Mouse (Mus musculus) frontal cortex, postnatal 10 days (tissue): Measurements from ENCODE around the gene Vnn3.

Source experiments
- DNase-seq, 2 experiments: peaks; one replicate each; pipeline ENCODE4 v3.0.0; 2022; ENCODE audit warnings: low spot score in 2 of 2, mixed read lengths in 1 of 2

Gene Vnn3

DNA sequence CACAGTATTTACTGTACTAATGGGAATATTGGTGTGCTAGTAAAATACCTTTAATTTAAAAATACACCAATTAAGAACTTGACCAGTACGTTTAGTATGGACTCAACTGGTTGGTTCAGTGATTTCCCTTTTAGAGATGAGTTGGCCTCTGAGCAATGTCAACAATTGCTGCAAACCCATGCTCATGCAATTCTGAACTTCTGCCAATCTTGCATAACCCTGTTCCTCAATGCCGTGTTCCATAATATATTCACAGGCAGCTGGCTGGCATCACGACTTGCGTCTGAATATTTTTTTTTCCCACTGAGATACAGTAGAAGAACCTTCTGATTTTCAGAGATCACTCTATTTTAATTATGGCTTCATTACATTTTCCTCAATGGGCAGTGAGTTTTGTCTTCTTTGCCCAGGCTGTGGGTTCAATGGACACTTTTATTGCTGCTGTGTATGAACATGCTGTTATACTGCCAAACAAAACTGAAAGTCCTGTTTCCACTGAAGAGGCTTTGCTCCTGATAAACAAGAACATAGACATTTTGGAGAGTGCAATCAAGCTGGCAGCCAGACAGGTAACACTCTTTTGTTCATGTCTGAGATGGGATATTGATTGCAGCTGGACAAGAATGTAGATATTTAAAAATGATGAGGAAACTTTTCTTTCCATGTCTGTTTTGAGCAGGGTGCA lies at the start of gene Vnn3:
Gene Vnn3, plus strand, starts transcription at position 235 of the 685 bp plus-strand sequence.
- no peak for DNase-seq

DNA sequence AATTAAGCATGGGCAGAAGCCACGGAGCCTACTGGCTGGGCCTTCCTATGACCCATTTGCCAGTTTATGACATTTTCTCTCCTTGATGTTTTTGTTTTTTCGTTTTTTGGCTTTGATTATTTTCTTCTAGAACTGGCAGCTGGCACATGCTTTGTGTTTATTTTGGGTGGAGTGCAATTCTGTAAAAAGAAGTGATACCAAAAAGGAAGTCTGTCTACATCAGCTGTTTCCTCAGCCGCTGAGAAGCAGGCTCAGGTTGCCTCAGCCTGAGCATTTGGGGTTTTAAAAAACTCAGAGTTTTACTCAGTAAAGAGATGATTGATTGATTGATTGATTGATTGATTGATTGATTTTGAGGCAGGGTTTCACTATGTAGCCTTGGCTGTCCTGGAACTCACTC lies 48.4 kb upstream of the Vnn3 start:
- no peak for DNase-seq

DNA sequence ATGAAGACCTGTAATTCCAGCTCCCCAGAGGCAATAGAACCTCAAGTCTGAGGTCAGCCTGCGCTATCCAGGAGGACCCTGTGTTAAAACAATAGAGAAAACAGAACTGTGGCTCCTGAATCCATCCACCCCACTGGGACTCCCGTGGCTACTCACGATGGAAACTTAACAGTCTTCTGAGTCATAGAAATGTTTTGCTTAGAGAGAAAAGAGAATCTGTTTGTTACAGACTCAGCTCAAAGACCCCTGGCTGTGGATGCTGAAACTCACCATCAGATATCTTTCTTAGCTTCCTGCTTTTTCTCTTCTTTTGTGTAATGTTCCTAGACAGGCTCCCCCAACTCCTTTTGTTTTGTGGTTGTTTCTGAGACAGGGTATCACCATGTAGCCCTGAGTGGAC lies 46.6 kb upstream of the Vnn3 start:
- no peak for DNase-seq

DNA sequence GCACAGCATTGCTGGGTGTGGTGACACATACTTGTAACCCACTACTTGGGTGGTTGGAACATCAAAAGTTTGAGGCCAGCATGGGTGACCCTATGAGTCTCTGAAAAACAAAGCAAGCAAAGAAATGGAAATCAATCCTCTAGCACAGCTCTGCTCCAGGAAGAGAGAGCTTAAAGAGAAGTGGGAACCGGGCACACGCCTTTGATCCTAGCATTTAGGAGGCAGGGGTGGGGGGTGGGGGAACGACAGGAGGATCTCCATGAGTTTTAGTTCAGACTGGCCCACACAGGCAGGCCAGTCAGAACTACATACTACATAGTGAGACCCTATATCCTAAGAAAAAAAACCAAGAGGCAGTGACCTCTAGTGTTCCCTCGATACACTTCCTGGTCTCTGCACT lies 45.1 kb upstream of the Vnn3 start:
- no peak for DNase-seq

DNA sequence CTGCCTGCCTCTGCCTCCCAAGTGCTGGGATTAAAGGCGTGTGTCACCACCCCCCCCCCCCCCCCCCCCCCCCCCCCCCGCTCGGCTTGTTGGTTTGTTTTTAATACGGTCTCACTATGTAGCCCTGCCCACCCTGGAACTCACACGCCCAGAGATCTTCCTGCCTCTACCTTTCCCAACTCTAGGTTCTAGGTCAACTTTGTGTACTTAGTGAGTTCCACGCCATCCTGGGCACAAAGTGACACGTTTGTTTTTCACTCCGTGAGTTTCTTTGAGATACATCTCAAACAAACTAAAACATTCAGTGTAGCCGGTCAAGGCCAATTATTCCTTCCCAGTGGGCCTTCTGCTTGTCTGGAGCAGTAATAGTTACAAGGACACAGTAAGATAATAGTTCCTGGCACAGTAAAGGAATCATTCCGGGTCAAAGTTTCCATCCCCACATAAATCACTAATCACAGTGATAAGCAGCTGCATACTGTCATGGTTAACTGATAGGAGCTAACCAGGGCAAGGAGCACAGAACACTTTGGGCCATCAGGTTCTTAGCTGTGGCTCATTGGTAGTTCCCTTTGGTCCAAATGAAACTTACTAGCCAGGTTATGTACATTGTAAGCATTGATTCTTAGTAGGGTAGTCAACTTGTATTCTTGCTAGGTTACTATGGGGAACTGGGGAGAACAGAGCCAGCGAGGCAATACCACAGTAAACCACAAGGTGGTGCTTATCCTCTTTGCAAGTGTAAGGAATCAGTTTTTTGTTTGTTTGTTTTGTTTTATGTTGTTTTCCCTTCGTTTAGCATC lies 39.4 kb upstream of the Vnn3 start:
- peak in 1 of 2 experiments; percentile 53 for DNase-seq

DNA sequence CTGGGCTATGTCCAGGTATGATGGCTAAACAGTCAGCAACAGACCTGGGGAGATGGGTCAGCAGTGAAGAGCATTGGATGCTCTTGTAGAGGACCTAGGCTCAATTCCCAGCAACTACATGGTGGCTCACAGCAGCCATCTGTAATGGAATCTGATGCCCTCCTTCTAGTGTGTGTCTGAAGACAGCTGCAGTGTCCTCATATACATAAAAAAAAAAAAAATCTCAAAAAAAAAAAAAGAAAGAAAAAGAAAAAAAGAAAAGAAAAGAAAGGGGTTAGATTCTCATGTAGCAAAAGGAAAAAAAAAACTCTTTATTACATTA lies 38.9 kb upstream of the Vnn3 start:
- DNase-seq, result no peak

DNA sequence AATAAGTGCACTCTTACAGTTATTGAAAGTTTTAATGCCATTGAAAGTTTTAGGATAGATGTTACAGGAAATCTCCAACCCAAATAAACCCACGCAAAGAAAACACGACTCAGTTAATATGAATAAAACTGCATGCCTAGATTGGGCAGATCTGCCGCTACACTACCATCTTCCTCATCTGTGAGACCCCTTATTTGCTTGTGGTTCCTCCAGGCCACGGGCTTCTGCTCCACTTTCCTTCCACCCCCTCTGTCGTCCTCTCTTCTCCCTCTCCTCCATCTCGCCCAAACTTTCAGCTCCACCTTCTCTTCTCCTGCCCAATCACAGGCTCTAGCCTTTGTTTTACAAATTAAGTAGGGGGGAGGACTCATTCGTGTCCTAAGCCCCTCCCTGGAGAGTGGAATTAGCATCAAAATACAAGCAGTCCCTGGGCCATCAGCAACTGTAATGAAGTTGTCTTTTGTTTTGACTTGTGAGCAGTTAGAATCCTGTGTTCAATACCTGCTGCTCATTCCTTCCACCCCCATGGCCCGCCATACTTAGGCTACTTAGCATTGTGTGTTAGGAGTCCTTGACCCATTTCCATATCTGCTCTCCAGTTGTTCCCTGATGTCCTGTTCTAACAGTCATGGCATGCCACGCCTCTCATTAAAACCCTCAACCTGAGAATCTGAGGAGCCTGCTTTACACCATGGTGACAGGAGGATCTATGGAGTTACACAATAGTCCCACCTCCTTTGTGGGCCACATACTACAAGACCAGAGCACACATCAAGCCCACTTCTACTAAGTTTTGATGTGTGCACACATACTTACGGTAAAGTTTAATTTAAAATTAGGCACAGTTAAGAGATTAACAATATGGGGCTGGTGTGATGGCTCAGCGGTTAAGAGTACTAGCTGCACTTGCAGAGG lies 38.2 kb upstream of the Vnn3 start:
- no peak for DNase-seq

DNA sequence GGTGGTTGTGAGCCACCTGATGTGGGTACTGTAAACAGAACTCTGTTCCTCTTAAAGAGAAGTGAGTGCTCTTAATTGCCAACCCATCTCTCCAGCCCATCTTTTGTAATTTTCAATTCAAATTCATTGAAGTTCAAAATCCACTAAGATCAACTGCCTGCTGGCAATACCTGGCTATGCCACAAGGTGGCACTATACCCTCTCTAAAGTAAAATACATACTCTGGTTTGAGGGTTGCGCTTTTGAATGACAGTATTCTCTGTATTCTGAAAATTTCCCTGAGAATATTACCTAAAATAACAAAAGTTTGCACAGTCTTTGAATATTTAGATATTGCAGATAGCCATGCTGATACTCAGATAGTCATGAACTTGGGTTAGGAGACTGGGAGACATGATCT lies 36.1 kb upstream of the Vnn3 start:
- peak; percentile 22 to 72 for DNase-seq

DNA sequence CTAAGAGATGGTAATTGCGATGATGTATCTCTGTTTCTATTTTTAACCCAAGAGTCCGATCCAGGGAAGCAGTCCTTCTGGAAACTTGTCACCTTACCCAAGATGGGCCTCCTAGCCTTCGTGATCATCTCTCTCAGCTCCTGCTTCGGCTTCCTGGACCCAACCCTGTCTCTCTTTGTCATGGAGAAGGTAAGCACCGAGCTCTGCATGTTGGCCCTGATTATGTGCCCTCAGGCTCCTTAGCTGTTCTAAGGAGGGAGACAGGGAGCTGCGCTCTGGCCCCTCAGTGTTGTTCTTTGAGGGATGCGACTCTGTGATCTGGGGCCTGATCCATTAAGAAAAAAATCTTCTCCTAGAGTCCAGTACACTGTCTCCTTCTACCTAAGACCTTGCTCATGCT lies 35.0 kb upstream of the Vnn3 start:
- DNase-seq, result no peak

DNA sequence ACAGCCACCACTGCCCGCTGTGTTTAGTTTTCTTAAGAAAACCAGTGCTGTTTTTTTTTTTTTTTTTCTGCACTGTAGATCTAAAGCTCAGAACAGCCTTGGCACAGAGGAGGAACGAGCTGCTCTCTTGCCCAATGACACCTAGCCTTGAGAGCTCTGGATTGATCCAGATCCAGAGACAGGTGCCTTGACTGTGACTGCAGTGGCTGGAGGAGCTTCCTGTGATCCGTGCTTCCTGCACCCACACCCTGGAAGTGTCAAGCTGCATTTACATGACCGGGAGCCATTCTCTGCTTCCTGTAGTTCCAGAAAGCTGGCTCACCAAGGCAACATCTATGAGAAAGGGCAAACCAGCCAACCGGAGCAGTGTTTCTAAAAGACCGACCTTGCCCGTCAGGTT lies 24.7 kb upstream of the Vnn3 start:
- DNase-seq, result no peak

DNA sequence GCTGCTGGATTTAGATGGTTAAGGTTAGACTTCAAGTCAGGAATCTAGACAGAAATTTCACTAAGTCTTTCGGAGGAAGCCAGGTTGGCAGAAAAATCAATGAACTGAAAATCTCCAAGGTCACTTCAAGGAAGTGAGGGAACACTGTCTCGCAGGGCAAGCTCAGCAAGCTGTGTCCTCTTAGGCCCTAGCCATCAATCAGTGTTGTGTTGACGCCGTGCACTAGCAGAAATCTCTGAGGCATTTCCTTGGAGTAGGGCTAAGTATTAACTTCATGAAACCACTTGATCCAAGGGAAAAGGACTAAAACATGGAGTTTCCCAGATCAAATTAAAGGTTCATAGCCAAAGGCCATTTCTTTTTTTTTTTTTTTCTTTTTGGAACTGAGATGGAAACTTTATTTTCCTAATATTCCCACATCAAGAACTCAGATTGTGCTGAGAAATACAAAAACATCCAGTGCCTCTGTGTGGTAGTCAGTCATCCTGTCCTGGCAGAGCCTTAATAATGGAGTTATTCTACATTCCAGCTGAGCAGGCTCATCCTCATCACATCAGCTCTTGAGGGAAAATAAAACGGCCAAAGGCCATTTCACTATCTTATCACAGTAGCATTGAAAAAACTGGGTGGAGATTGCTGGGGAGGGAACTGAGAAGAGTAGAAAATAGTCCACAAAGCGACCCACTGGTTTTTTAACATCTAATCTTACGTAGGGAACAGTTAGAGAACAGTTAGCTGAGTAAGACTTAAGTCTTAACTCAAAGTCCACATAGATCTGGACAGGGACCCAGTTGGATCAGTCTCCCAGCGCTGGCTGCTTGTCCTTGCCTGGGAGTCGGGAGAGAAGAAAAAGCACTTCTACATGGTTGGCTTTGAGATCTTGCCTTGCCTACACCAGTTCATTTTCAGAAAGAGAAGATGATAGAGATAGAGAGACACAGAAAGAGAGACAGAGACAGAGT lies 15.0 kb upstream of the Vnn3 start:
- DNase-seq, result no peak

DNA sequence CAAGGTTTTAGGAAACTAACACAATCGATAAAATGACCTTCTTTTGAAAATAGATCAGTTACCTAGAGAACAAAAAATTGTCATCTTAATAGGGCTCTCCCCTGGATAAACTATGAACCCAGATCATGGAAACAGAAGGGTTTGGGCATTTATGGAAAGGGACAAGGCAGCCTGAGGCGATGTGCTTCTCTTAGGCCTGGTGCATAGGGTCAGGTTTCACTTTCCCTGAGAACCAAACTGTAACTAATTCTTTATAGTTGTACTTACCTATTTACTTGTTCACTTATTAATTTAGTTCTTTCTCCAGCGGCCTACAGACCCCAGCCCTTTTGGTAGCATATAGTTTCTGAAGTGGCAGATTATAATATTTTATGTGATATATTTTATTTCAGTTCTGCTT lies 14.1 kb upstream of the Vnn3 start:
- no peak for DNase-seq

DNA sequence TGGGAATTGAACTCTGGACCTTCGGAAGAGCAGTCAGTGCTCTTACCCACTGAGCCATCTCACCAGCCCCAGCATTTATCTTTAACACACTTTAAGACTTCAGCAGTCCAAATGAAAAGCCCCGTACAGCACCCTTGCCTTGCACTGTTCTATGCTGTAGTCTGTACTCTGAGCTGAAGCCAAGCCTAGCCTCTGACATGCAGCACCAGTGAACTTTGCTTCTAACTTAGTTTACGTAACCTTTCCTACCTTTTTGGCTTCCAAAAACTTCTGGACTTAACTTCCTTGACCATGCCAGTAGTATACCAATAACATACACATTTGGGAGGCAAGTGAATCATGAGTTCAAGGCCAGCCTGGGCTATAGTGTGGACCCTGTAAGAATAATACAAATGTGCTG lies 12.4 kb upstream of the Vnn3 start:
- DNase-seq, result no peak

DNA sequence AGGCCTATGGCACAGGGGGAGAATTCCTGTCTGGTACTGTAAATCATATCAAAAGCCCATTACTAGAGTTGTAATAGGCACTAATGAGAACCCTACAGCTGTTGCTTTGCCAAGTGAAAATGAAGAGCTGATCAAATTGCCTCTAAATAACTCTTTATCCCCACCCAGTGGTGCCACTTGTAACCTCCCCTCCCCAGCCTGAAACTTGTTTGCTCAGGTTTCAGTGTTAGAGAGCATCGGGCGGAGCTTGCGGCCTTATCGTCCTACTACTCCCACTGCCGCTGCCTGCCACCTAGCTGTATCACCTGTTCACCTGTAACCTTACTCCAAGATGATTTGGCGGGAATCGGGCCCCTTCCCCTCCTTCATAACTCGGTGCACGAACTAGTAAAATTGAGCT lies 11.9 kb upstream of the Vnn3 start:
- DNase-seq, result no peak

DNA sequence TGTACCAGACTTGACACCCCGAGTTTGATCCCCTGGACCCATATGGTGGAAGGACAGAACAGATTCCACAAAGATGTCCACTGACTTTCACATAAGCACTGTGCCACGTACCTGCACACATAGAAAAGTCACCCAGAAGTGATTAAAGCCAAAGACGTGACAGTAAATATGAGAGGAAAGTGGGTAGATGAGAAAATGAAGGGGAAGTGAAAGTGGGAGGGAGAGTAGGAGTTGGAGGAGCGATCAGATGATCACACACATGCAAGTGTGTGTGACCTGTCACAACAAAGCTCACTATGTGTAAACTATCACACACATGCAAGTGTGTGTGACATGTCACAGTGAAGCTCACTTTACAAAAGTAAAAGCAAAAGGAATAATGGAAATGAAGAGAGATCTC lies 10.8 kb upstream of the Vnn3 start:
- DNase-seq, result no peak

DNA sequence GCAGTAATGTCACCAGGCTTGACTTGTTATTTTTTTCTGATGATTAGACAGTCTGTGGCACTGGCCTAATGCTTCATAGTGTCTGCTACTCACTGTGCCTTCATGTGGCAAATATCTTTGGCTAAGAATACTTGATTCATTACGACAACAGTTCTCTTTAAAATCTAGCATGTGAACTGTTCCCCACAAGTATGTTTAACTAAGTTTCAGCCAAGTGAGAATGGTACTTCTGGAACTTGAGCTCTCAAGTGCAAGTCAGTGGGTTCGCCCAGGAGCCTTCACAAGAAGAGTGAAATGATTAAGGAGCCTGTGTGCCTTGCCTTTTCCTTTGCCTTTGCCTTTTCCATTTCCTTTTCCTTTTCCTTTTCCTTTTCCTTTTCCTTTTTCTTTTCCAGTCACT lies 834 bp downstream of the Vnn3 start:
- DNase-seq, result no peak

DNA sequence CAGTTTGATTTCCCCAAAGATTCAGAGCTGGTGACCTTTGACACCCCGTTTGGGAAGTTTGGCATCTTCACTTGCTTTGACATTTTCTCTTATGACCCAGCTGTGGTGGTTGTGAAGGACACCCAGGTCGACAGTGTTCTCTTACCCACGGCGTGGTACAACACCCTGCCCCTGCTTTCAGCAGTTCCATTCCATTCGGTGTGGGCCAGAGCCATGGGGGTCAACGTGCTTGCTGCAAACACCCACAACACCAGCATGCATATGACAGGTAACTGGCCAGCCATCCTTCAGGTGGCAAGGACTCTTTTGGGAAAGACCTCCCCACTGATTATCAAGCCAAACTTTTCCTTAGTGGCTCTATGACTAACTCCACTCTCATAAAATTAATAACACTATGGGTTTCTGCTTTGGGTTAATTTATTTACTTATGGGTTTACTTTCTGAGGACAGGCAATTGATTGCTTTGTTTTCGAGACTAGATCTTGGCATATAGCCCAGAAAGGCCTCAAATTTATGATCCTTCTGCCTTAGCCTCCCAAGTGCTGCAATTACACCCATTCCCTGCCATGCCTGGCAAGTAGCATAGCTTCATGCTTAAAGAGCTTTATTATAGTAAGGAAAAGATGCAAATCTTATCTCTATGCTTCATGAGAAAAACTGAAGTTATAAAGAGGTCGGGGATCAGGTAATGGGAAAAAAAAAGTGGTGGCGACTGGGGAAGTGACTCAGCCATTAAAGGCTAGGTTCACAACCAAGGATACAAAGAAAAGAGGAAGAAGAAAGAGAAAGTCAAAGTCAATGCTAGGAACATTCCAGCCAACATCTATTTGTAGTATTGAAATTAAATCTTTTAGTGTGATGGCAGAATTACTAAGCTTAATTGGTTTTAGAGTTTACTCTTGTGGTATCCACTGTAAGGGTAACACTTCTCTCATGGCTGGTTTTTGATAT lies 13.4 kb downstream of the Vnn3 start:
- no peak for DNase-seq

DNA sequence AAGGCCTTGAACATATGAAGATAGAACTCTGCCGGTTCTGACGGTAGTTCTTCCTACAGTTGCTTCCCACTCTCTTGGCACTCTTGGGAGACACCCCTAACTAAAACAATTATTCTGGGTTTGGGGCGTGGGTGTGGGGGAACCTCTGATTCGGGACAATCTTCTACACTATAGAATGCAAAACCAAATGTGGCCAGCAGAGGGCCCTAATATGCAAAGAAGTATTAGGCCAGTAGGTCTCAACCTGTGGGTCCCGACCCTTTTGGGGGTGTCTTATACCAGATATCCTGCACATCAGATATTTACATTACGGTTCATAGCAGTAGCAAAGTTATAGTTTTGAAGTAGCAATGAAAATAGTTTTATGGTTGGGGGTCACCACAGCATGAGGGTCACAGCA lies 29.4 kb downstream of the Vnn3 start:
- DNase-seq, result peak in 1 of 2 experiments; percentile 9

DNA sequence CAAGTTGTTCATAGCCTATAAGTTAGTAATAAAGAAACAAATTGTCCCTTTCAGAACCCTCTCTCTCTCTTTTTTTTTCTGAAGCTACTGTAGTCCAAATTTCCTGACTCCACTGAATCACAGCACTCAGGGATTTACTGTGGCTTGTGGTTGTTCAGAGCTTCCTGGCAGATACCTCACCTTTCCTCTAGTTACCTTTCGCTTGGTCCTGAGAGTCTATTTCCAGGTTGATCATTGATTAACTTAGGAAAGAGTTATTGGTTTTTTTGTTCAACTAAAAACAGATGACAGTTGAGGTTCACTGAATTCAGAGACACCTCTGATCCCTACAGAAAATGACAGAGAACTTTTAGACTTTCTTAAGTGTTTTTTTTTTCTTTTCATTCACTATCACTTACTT lies 33.6 kb downstream of the Vnn3 start:
- no peak for DNase-seq

DNA sequence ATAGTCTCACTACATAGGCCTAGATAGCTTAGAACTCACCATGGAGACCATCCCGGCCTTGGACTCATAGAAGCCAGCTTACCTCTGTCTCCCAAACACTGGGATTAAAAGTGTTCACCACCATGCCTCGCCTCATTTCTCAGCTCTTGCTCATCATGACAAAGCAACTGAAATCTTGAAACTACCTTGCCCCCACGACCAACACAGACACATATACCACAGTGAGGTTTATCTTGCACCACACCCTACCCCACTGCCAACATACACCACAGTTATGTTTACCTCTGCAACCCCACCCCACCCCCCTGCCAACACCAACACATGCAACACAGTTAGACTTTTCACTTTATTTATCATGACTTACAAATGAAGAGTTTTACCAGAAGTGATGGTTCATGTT lies 34.8 kb downstream of the Vnn3 start:
- no peak for DNase-seq
